Mouse (Mus musculus) adrenal gland, adult 8-10 months (tissue): ENCODE results near the gene Selenow. TPM values are rescaled to one million over a fixed set of nuclear protein-coding genes. Genes with fewer than 3 reads are reported as not detected.

Experiments used
- DNase-seq: peaks from one replicate; pipeline ENCODE4 v3.0.0; 2022
- total RNA-seq, 4 experiments: library from RNA; stranded (reverse); gene quantifications; 2 replicates each; pipeline ENCODE4 v1.2.4; 2022

Selenow gene
- total RNA-seq, 4 experiments from 2014 or later = 169 to 222 (median 210) TPM

GRCm38 (mm10) chr7:15905861-15906260 is 16.3 kb downstream of the Selenow start:
- DNase-seq = no peak

GRCm38 (mm10) chr7:15901366-15902048 is 20.7 kb downstream of the Selenow start:
- no peak for DNase-seq

- DNase-seq = no peak
Observed at GRCm38 (mm10) chr7:15894251-15894650, 28.0 kb downstream of the Selenow start.

DNA sequence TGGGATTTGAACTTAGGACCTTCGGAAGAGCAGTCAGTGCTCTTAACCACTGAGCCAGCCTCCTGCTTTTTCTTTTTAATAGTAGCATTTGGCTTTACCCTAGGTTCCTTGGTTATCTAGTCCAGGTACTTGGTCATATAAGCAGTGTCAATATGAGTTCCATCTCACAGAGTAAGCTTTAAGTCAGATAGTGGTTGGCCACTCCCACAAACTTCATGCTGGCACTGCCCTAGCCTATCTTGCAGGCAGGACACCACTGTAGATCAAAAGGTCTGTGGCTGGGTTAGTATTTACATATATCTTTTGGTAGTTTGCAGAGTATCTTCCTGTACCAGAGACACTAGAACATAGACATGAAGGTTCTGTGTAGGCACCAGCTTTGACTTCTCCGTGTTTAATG is 38.1 kb downstream of the Selenow start:
- no peak for DNase-seq

GRCm38 (mm10) chr7:15882317-15882716 is 39.9 kb downstream of the Selenow start, which contains the start of gene Crxos:
Gene Crxos, plus strand, starts transcription at chr7:15882617.
- no peak for DNase-seq

- no peak for DNase-seq
Observed at GRCm38 (mm10) chr7:15881831-15882230, 40.4 kb downstream of the Selenow start.

- DNase-seq = no peak
Observed at GRCm38 (mm10) chr7:15881388-15881787, 40.8 kb downstream of the Selenow start.

GRCm38 (mm10) chr7:15879756-15880155 is 42.4 kb downstream of the Selenow start, which contains the start of gene Crx:
Gene Crx, minus strand, starts transcription at chr7:15879968.
- DNase-seq = no peak

Other genes with a start within 250 kb of the Selenow start
- not detected for gene Obox5, start 172.3 kb downstream of the Selenow start, total RNA-seq
- gene Obox6, start 82.7 kb downstream of the Selenow start, total RNA-seq = not detected
- not detected for gene Crx, start 42.4 kb downstream of the Selenow start, total RNA-seq
- gene Crxos, start 39.8 kb downstream of the Selenow start, total RNA-seq = not detected
- 100 to 1,000 TPM; 175 to 199 (median 191) TPM for gene Nop53, start 23.7 kb upstream of the Selenow start, total RNA-seq
- 10 to 100 TPM; 23.3 to 100.0 (median 41.1) TPM for gene Ehd2, start 45.2 kb upstream of the Selenow start, total RNA-seq
- 10 to 100 TPM in 3 of 4 experiments, 1 to 10 TPM in 1; 7.2 to 16.9 (median 10.6) TPM for gene Bicra, start 125.5 kb upstream of the Selenow start, total RNA-seq
- under 1 TPM in 3 of 4 experiments, not detected in 1; 0.10 to 0.28 (median 0.12) TPM for gene Zfp541, start 139.4 kb upstream of the Selenow start, total RNA-seq
- 100 to 1,000 TPM; 175 to 194 (median 175) TPM for gene Napa, start 176.1 kb upstream of the Selenow start, total RNA-seq
- 10 to 100 TPM; 19.6 to 35.1 (median 30.2) TPM for gene Kptn, start 197.5 kb upstream of the Selenow start, total RNA-seq
- 1 to 10 TPM; 2.8 to 5.5 (median 4.1) TPM for gene Slc8a2, start 207.4 kb upstream of the Selenow start, total RNA-seq